Mouse (Mus musculus) adrenal gland, adult 18-20 months (tissue): ENCODE measurements around the gene Car2. TPM values are rescaled to one million over a fixed set of nuclear protein-coding genes. Genes with fewer than 3 reads are reported as not detected.
A peak's percentile ranks its signal among the peaks of the same experiment; 100 is the strongest.

ENCODE experiments used
- DNase-seq, 2 experiments: peaks; one replicate each; pipeline ENCODE4 v3.0.0; 2021 to 2022; ENCODE audit warnings: low spot score in 2 of 2
- long read RNA-seq, 2 experiments: library from polyadenylated mRNA; stranded (forward); transcript quantifications; one replicate each; pipeline ENCODE4 v2.0.0; 2021
- total RNA-seq, 2 experiments: library from RNA; stranded (reverse); gene quantifications; 1 replicate in 1 of 2; 2 replicates in 1 of 2; pipeline ENCODE4 v1.2.3; 2021

Car2 gene
- total RNA-seq, result 10 to 100 TPM; 31.1 to 34.7 TPM
- long read RNA-seq, experiment 1, transcript Car2-201 (7 exons, 1,788 nt), result major isoform, 29 of 30 reads
- long read RNA-seq, experiment 1, partial matches to known transcripts, result 0 of 30 reads
- long read RNA-seq, experiment 1, other reads (novel, unspliced or antisense), result 1 of 30 reads
- long read RNA-seq, experiment 2, transcript Car2-201 (7 exons, 1,788 nt), result major isoform, 78 of 96 reads
- long read RNA-seq, experiment 2, partial matches to known transcripts, result 5 of 96 reads
- long read RNA-seq, experiment 2, other reads (novel, unspliced or antisense), result 13 of 96 reads

GRCm38 (mm10) chr3:14886102-14887098 lies at the start of gene Car2:
Gene Car2 (plus strand): TSS chr3:14886273.
- DNase-seq, result peak; percentile 74 to 79

- no peak for DNase-seq
Observed at GRCm38 (mm10) chr3:14838936-14839335, 47.1 kb upstream of the Car2 start.

- no peak for DNase-seq
Observed at GRCm38 (mm10) chr3:14839466-14840118, 46.5 kb upstream of the Car2 start.

- DNase-seq, result no peak
Observed at GRCm38 (mm10) chr3:14848587-14849254, 37.4 kb upstream of the Car2 start.

- DNase-seq, result no peak
Observed at GRCm38 (mm10) chr3:14853966-14854365, 32.1 kb upstream of the Car2 start.

GRCm38 (mm10) chr3:14854446-14854845 lies 31.6 kb upstream of the Car2 start:
- DNase-seq, result no peak

GRCm38 (mm10) chr3:14857874-14858273 lies 28.2 kb upstream of the Car2 start:
- no peak for DNase-seq

- no peak for DNase-seq
Observed at GRCm38 (mm10) chr3:14860291-14860690, 25.8 kb upstream of the Car2 start.

- no peak for DNase-seq
Observed at GRCm38 (mm10) chr3:14861165-14861564, 24.9 kb upstream of the Car2 start.

GRCm38 (mm10) chr3:14861787-14862186 lies 24.3 kb upstream of the Car2 start:
- no peak for DNase-seq

- no peak for DNase-seq
Observed at GRCm38 (mm10) chr3:14862654-14863021, 23.4 kb upstream of the Car2 start.

- DNase-seq, result no peak
Observed at GRCm38 (mm10) chr3:14863022-14863711, 22.9 kb upstream of the Car2 start, which contains the start of gene Car3. Gene Car3 (plus strand): TSS chr3:14863512.

- DNase-seq, result no peak
Observed at GRCm38 (mm10) chr3:14863922-14864321, 22.2 kb upstream of the Car2 start.

- no peak for DNase-seq
Observed at GRCm38 (mm10) chr3:14865941-14866340, 20.1 kb upstream of the Car2 start.

GRCm38 (mm10) chr3:14869779-14870178 lies 16.3 kb upstream of the Car2 start:
- DNase-seq, result peak; percentile 64 to 72

- no peak for DNase-seq
Observed at GRCm38 (mm10) chr3:14870528-14870927, 15.5 kb upstream of the Car2 start.

GRCm38 (mm10) chr3:14871386-14871785 lies 14.7 kb upstream of the Car2 start:
- DNase-seq, result no peak

- DNase-seq, result no peak
Observed at GRCm38 (mm10) chr3:14874402-14875040, 11.6 kb upstream of the Car2 start.

GRCm38 (mm10) chr3:14876325-14876918 lies 9.7 kb upstream of the Car2 start:
- DNase-seq, result no peak
